Mouse (Mus musculus): ENCODE data around the gene Map4. TPM values are rescaled to one million over a fixed set of nuclear protein-coding genes. Genes with fewer than 3 reads are reported as not detected.
A peak's percentile ranks its signal among the peaks of the same experiment; 100 is the strongest.
"Not testable (repeated sequence)": the region's sequence is repeated elsewhere in the genome, so short reads cannot be mapped to it uniquely, and the experiment has no call there.

The Map4 gene
- total RNA-seq, 2 experiments from 2014 or later: 79.0 to 91.6 TPM

DNA sequence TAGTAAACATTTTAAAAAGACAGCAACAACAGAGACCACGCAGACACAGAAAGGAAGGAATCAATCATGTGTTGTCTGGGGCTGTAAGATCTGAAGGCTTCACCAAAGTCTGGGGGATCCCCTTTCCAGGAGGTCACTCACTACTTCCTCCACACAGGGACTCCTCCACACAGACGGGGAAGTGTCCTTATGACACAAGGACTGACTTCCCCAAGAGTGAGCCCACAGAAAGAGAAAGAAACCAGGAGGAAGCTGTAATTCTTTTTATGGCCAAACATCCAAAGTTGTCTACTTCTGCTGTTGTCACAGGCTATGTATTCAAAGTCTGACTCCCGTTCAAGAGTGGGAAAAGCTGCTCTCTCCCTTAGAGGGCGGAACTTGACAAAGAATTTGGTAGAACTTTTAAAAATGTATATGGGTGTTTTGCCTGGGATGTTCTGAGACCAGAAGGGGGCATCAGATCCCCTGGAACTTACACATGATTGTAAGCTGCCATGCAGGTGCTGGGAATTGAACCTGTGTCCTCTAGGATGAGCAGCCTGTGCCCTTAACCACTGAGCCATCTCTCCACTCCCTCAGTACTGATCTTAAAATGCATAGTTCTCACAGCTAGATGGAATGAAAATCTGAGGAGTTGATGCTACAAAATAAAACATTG, 16.9 kb upstream of the Map4 start:
- no peak for DNase-seq (ENCODE audit: low spot score in 2 of 2)

DNA sequence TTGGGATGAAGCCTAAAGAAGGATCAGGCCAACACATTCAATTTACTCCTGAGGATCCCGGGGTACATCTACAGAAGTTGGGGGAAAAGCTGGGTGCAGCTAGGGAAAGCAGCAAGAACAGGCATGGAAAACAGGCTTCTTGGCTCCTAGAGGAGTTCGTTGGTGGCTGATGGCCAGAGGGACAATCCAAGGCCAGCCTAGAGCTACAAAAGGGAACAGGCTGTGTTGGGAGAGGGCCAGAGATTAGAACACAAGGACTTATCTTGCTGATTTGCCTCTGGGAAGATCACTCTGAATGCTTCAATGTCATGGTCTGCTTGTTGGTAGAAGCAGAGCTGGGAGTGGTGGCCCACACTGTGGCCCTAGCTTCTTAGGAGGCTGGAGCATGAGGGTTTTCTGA, 13.3 kb upstream of the Map4 start:
- DNase-seq (ENCODE audit: low spot score in 2 of 2): peak; percentile 36 to 41

DNA sequence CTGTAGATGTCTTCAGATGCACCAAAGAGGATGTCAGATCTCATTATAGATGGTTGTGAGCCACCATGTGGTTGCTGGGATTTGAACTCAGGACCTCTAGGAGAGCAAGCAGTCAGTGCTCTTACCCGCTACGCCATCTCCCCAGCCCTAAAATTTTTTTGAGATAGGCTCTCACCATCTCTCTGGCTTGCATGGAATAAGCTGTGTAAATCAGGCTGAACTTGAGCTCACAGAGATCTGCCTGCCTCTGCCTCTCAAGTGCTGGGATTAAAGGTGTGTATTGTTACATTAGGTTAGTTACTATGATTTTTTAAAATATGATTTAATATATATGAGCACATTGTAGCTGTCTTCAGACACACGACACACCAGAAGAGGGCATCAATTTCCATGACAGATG, 2.1 kb upstream of the Map4 start:
- no peak for DNase-seq (ENCODE audit: low spot score in 2 of 2)

DNA sequence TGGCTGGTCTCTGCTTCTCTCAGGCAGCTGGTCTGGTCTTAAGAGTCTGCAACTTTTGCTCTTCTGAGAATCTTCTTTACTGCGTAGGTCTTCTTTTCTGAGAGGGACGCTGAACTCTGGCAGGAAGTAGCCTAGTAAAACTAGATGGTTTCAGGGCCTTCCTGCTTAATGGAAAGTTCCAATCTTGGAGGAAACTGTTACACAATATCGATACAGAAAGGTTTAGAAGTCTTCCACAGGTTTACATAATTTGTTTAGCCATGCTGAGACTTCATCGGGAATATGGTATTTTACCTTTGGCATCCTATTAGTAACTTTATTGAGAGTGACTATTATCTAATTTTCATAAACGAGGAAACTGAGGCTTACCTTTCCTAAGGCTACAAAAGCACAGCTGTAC, 1.2 kb upstream of the Map4 start:
- DNase-seq (ENCODE audit: low spot score in 2 of 2): no peak

- DNase-seq (ENCODE audit: low spot score in 2 of 2): no peak
These were observed 508 bp upstream of the Map4 start for GRCm38 (mm10) chr9:109930752-109931151.

DNA sequence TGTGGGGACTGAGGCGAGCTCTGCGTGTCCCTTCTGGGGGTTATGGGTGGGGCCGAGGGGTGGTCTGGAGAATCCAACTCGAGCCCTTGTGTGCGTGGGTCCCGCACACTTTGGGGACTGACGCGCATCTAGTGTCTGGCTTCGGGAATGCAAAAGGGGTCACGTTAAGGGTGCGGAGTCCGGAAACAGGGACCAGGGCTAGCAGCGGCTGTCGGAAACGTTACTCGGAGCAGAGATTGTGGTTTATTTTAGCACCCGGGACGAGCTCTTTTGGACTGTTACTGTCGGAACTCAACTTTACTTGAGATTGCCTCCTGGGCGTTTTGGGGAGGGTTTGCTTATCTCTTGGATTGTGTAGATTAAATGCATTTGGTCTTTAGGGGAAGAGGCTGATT, 1.1 kb downstream of the Map4 start:
- peak; percentile 24 to 50 for DNase-seq (ENCODE audit: low spot score in 2 of 2)

- DNase-seq (ENCODE audit: low spot score in 2 of 2): peak; percentile 25 to 28
These were observed 1.6 kb downstream of the Map4 start for GRCm38 (mm10) chr9:109932756-109933375.

GRCm38 (mm10) chr9:109939401-109939800, 8.1 kb downstream of the Map4 start:
- DNase-seq (ENCODE audit: low spot score in 2 of 2): no peak

DNA sequence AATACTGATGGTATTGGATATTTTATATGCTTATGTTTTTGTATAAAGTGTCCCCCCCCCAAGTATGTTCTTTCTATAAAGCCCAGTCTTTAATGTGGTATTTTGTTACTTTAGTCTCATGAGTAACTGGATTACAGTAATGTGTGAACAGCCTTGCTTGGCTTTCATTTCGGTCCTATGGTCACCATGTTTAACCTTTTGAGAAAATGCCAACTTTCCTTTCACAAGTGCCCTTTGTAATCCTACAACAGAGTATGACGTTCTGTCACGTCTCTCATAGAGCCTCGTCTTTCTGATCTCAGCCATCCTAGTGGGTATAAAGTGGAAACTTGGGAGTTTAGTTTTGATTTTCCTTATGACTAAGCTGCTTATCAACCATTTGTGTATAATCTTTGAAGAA, 11.5 kb downstream of the Map4 start:
- no peak for DNase-seq (ENCODE audit: low spot score in 2 of 2)

GRCm38 (mm10) chr9:109944712-109945111, 13.5 kb downstream of the Map4 start:
- no peak for DNase-seq (ENCODE audit: low spot score in 2 of 2)

- DNase-seq (ENCODE audit: low spot score in 2 of 2): no peak
These were observed 17.3 kb downstream of the Map4 start for GRCm38 (mm10) chr9:109948546-109948945.

DNA sequence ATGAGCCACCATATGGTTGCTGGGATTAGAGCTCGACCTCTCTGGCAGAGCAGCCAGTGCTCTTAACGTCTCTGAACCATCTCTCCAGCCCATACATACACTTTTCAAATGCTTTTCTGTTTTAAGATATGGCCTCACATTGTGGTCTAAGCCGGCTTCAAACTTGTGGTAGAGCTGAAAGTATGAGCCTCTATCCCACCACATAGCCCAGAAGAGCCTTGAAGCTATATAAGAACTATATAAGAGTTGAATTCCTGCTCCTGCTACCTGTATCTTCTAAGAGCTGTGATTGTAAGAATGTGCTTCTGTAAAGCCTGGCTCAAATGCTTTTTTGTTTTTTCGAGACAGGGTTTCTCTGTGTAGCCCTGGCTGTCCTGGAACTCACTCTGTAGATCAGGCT, 18.5 kb downstream of the Map4 start:
- no peak for DNase-seq (ENCODE audit: low spot score in 2 of 2)

GRCm38 (mm10) chr9:109953538-109953937, 22.3 kb downstream of the Map4 start:
- no peak for DNase-seq (ENCODE audit: low spot score in 2 of 2)

DNA sequence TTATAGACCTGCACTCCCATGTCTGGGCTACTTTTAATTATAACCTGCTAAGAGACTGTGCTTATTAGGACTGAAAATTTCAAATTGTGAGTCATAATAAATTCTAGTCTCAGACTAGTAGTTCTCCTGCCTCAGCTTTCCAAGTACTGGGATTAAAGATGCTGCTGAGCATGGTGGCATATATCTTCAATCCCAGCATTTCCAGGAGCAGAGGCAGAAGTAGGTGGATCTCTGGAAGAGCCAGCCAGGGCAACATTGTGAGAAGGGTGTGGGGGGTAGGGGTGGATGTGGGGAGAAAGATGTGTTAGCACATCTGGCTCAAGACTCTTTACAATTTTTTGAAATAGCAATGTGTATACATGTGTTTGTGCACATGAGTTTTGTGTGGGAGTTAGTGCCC, 23.4 kb downstream of the Map4 start:
- DNase-seq (ENCODE audit: low spot score in 2 of 2): no peak

- DNase-seq (ENCODE audit: low spot score in 2 of 2): no peak
These were observed 28.3 kb downstream of the Map4 start for GRCm38 (mm10) chr9:109959456-109960150.

DNA sequence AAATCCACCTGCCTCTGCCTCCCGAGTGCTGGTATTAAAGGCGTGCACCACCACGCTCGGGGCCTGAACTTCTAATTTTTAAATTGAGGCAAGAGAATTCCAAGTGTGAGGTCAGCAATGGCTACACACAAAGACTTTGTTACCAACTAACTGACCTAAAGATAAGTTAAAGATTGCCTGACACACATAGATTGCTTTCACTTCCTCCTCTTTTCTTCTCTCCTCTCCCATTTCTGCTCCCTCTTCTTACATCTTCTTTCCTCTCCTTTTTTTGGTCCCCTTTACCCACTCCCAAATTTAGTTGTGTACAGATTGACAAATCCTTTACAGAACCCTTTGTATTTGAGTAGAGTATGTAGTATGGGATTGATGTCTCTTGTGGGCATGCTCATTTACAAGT, 29.3 kb downstream of the Map4 start:
- no peak for DNase-seq (ENCODE audit: low spot score in 2 of 2)

DNA sequence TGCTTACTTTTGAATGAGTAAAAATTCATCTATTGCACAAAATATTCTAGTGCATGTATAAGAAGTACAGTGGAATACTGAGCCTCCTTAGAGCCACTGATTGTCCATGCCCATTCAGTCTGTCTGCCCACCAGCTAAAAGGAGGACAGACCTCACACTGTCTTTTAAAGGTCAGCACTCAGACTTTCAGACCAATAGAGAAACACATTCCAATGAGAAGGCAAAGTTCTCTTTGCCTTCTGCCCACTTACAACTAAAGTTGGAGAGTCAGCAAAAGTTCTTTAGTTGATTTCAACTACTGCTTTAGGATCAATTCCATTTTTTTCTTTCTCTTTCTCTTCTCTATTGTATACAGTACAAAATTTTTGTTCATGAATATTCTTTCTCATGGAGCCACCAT, 33.5 kb downstream of the Map4 start:
- no peak for DNase-seq (ENCODE audit: low spot score in 2 of 2)

GRCm38 (mm10) chr9:109968351-109969116, 37.3 kb downstream of the Map4 start:
- DNase-seq (ENCODE audit: low spot score in 2 of 2): no peak

- no peak for DNase-seq (ENCODE audit: low spot score in 2 of 2)
These were observed 37.9 kb downstream of the Map4 start for GRCm38 (mm10) chr9:109969181-109969580.

GRCm38 (mm10) chr9:109969792-109970336, 38.6 kb downstream of the Map4 start:
- no peak for DNase-seq (ENCODE audit: low spot score in 2 of 2)

DNA sequence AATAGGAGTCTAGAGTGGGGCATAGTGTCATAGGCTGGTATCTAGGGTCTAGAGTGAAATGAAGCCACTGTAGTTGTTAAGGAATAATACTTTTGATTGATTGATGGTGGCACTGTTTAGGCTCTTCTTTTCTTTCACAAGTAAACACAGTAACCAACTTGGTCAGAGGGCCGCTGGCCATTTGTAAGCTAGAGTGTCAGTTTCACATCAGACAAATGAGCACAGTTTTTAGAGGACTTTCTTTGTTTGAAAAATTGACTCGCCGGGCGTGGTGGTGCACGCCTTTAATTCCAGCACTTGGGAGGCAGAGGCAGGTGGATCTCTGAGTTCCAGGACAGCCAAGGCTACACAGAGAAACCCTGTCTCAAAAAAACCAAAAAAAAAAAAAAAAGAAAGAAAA, 40.5 kb downstream of the Map4 start:
- not testable (repeated sequence) for DNase-seq (ENCODE audit: low spot score in 2 of 2)
